Mouse (Mus musculus): ENCODE measurements around the gene Usp29.
A peak's percentile ranks its signal among the peaks of the same experiment; 100 is the strongest.
"Not testable (repeated sequence)": the region's sequence is repeated elsewhere in the genome, so short reads cannot be mapped to it uniquely, and the experiment has no call there.

Gene Usp29

GRCm38 (mm10) chr7:6874448-6874847, 144.1 kb downstream of the Usp29 start:
- no peak for DNase-seq (ENCODE audit: low read depth)

GRCm38 (mm10) chr7:6878202-6878601, 147.8 kb downstream of the Usp29 start:
- DNase-seq (ENCODE audit: low read depth) = no peak

GRCm38 (mm10) chr7:6878849-6879248, 148.5 kb downstream of the Usp29 start:
- DNase-seq (ENCODE audit: low read depth) = not testable (repeated sequence)

DNA sequence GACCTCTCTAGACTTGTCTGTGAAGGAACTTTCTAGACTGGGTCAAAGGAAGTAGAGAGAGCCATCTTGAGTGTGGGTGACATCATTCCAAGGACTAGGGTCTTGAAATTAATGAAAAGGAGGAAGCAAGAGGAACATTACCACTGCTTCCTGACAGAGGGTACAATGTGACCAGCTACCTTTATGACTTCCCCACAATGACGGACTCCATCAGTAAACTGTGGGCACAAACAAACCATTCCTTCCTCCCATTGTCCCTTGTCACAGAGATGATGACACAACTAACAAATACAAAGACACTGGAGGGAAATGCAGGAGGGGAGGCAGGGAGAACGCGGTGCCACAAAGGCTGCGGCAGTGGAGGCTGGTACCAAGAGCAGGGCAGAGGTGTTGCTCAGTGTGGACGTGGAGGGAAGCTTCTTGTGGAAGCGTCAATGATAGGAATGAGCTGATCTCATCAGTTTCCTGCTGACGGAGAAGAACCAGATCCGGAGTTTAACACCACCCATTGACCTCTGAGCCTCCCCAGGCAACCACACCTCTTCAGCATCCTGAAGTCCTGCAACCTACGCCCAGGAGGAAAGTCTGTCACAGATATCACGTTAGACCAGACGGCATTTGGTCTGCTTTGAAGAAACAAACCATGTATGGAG, 149.3 kb downstream of the Usp29 start:
- no peak for DNase-seq (ENCODE audit: low read depth)

DNA sequence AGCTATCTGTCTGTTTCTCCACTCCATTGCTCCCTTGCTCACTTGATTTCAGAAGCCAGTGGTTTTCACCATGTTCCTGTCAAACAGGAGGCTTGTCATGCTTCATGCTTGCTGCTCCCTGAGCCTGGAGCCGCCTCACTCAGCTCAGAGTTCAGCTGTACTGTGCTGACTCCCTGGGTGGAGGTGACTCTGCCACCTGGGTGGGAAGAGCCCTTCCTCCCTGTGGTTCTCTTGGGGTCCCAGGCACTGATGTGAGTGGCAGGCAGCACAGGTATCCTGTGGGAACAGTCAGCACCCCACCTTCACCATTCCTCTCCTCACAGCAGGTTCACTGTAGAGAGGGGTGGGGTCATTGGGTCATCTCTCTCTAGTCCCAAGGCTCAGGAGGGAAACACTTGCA, 150.5 kb downstream of the Usp29 start:
- DNase-seq (ENCODE audit: low read depth) = not testable (repeated sequence)

- DNase-seq (ENCODE audit: low read depth) = no peak
Observed at GRCm38 (mm10) chr7:6881473-6882046, 151.2 kb downstream of the Usp29 start.

GRCm38 (mm10) chr7:6883376-6884147, 153.2 kb downstream of the Usp29 start:
- no peak for DNase-seq (ENCODE audit: low read depth)

DNA sequence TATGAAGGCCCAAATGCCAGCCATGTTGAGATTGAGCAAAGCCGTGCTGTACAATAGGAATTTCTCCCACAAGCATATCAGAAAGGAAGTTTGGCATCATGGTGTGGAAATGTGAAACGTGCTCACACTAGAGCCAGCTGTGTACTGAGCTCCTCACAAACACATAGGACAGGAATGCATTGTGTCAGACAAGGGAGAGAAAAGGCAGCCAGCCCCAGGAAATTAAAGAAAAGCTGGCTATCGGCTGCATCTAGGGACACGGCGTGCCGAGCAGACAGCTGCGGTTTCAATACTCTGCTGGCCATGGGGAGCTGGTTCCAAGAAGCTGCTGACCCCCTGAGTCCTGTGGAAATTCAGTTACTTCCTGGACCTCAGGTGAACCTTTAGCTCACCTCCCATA, 155.0 kb downstream of the Usp29 start:
- DNase-seq (ENCODE audit: low read depth) = no peak

- no peak for DNase-seq (ENCODE audit: low read depth)
Observed at GRCm38 (mm10) chr7:6886896-6887295, 156.5 kb downstream of the Usp29 start.

- DNase-seq (ENCODE audit: low read depth) = no peak
Observed at GRCm38 (mm10) chr7:6889871-6890270, 159.5 kb downstream of the Usp29 start.

DNA sequence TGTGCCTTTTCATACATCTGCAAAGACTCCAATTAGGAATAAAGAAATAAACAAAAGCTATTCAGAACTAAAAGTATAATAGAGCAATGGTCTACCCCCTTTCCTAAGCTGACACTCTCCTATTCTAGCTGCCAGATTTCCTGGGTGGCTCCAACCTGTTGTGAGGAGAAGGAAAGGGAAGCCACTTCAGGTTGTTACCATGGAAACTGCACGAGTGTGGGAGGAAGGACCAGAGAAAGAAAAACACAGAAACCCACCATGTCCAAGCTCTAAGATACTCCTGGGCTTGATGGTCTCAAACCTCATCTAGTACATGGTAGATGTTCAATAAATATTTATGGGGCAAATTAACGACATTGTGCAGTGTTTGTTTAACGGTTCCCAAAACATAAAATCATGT, 160.8 kb downstream of the Usp29 start:
- DNase-seq (ENCODE audit: low read depth) = no peak

- not testable (repeated sequence) for DNase-seq (ENCODE audit: low read depth)
Observed at GRCm38 (mm10) chr7:6897021-6897420, 166.6 kb downstream of the Usp29 start.

DNA sequence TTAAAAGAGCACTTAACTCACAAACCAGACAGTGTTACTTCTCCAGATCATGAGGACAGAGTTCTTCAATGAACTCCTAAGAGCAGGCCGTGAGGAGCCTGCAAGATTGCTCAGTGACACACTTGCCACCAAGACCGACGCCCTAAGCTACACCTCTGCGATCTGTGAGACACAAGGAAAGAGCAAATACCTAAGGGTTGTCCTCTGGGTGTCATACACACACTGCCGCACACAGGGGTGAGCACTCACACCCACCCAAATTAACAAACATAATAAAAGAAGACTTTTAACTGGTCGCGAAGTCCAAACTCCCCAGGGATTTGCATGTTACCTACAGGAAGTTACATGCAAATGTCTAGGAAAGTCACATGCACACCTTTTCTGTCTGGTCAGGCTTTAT, 170.3 kb downstream of the Usp29 start:
- DNase-seq (ENCODE audit: low read depth) = no peak

DNA sequence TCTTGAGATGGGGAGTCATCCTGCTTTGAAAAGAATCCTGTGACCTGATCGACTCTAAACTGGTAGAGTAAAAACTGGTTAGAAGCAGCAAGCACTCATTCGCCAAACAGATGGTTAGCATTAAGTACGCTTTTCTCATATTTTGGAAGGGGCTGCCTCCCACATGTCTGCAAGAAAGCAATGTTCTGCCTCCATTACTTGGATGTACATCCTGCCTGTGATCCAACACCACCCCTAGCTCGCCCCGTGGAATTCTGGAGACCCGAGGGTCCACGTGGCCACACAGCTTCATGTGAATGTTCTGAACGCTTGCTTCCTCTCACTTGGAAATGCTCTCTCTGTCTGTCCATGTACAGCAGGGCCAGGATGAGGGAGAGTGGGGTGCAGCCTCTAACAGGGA, 173.1 kb downstream of the Usp29 start:
- no peak for DNase-seq (ENCODE audit: low read depth)

- DNase-seq (ENCODE audit: low read depth) = no peak
Observed at GRCm38 (mm10) chr7:6910527-6910926, 180.1 kb downstream of the Usp29 start.

GRCm38 (mm10) chr7:6911731-6912130, 181.4 kb downstream of the Usp29 start:
- no peak for DNase-seq (ENCODE audit: low read depth)

DNA sequence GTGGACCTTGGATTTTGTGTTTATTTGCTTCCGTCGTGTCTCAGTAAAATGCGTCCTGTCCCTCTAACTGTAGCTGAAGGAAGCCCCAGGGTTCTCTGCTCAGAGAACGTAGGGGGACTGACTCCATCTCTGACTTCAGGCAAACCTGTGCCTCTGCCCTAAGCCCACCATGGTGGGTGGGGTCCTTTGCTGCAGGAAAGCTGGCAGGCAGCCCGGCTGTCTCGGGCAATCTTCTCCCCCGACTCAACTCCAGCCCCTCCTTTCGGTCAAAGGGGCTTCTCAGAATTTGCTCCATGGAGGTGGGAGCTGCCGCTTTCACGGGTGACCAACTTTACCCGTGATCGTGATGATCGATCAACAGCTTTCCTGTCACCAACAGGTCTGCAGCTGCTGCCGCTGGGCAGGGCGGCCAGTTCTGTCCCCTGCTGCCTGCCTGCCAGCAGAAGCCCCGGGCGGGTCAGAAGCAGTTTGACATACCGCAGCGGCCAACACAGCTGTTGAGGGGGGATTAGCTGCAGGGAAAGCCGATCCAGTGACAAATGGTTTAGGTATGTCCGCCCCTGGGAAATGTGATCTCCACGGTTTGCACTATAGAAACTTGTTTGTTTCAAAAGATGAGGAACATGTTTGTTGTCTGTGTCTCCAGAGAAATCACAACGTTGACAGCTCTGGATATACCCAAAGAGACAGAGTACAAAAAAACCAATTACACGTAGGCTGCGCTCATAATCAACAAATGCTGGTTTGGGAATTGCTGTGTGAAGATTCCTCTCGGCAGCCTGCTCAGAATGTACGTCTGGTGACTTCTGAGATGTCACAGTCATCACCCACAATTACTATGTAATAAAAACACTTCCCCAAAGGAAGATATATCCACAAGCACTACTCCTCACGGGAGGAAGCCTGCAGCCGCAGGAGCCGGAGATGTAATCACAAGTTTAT, 183.3 kb downstream of the Usp29 start:
- DNase-seq (ENCODE audit: low read depth) = no peak

- no peak for DNase-seq (ENCODE audit: low read depth)
Observed at GRCm38 (mm10) chr7:6917126-6917525, 186.7 kb downstream of the Usp29 start.

DNA sequence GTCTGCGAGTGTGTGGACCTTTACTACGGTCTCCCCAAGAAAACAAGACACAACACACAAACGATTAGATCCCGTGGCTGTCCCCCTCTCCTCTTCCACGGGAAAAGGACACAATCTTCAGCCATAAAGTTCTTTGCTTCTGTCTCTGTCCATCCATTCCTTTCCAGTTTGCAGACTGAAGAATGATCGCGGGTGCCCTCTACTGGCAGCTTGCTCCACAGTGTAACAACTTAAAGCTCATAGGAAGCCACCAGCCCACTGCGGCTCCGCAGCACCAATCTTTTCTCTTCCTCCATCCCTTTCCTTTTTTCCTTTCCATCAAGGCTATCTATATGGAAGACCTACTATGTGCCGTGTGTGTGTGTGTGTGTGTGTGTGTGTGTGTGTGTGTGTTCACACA, 187.9 kb downstream of the Usp29 start:
- peak; percentile 26 for DNase-seq (ENCODE audit: low read depth)

DNA sequence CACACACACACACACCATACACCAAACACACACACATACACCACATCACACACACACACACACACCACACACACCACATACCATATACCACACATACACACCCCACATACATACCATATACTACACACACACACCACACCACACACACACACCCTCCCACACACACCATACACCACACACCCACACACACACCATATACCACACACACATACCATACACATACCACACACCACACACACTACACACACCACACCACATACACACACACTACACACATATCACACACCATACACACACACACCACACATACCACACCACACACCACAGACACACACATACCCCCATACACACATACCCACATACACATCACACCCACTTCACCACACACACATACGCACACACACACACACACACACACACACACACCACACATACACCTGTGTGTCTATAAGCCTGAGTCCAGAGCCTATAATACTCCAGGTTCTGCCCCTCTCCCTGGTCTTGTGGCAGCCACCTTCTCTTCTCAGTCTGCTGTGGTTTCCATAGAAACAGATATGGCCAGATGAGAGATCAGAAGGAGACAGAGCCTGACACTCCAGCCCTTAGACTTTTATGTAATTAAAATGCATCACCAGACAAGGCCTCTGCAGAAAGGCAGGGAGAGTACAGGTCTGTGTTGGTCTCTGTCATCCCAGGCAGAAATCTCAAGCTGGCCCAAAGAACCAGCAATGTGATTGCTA, 188.9 kb downstream of the Usp29 start:
- DNase-seq (ENCODE audit: low read depth) = no peak

DNA sequence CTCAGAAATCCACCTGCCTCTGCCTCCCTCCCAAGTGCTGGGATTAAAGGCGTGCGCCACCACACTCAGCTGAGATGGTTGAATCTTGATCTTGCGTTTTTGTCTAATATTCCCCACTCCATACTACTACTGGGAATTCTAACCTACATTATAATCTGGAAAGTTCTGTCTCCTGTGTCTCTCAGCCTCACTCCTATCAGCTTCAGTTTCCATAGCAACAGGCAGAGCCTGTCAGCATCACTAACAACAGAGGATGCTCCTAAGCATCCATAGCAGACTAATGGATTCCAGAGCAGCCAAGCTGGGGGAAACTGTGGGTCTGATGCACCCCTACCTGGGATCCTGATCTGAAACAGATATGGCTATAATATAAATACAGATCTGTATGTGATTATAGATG, 193.1 kb downstream of the Usp29 start:
- DNase-seq (ENCODE audit: low read depth) = no peak

Data from c-Kit-positive CD71-negative TER-119-negative erythroid progenitor cells, embryonic 14.5 days (primary cell).